Mouse (Mus musculus) c-Kit-positive CD71-positive TER-119-positive erythroid progenitor cells, embryonic 14.5 days (primary cell): ENCODE measurements at regions not wholly inside any gene's neighbourhood (a gene's known extent, or its start where the extent isn't known, plus 50 kb on each side); places are given as distances from the start of the nearest gene placed in this dataset.

ENCODE experiments used
- DNase-seq: peaks from one replicate; pipeline ENCODE4 v3.0.0-alpha.2; 2013; ENCODE audit warnings: low spot score

DNA sequence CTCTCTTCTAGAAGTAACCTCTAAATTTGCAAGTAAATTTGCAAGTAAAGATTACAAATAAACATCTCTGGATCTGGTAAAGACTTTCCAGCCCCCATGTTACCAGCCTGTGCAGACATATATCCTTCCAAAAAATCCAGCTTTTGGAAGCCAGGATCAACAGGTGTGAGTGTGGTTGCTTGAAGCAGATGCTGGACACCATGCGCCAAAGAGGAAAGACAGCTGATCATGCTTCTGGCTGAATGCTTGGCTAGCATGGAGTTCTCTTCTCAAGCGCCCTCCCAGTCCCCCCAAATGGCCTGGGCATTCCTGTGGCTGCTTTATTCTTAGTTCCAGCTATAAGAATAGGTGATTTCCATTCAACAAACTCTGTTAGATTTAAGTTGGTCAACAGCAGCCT, 404.9 kb downstream of the Gm45692 start:
- no peak for DNase-seq

DNA sequence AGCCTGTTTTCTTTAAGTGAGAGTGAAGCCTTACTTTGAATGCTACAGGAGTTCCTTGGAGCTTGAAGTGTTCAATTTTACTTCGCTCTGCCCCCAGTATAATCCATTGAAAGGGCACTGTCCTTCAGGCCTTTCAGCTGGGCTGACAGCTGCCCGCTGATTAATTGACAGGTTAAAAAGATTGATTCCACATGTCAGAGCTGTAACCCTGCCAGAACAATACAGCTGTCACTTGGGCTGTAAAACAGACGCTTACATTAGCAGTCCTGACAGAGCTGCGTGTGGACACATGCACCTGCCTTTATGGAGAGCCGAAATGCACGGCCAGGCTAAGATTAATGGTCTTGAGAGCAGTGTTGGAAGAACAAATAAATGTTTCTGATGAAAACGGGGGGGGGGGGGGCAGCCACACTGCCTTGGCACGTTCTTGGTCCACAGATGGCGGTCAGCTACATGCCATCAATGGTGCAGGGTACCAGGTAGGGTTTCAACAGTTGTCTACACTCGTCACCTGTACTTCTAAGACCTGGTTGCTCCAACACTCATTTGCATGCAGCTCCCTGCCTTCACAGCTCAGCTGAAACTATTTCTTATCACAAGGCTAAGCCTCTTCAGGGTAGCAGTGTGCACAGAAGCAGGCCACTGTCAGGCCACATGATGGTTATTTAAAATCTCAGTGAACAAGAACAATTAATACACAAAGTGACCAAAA, 407.3 kb downstream of the Gm45692 start:
- no peak for DNase-seq

DNA sequence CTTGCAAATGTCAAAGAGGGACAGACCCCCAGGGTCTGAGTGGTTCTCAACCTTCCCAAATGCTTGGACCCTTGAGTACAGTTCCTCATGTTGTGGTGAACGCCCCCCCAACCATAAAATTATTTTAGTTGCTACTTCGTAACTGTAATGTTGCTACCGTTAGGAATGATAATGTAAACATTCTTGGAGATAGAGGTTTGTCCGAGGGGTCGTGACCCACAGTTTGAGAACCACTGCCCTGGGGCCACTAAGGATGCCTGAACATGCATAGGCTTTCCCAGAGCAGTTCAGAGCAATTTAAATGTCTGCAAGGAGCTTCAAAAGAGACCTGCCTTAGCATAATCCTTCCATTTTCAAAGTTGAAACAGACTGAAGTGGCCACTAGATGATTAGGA, 407.8 kb downstream of the Gm45692 start:
- no peak for DNase-seq

DNA sequence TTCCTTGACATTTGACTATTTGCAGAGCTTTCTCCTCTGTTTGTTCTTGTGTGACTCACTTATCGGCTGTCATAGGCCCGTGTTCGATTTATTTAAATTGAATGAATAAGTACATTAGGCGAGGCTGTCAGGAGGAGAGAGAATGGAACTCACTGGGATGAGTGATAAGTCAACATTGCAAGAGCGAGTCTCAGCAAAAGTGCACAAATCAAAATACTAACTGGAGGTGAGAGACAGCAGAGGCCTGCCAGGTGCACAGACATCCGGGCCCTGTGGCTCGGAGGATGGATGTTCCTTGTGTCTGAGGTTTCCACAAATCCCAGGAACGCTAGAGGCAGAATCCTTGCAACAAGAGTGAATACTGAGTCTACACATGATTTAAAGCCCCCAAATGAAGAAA, 410.6 kb downstream of the Gm45692 start:
- DNase-seq: no peak

DNA sequence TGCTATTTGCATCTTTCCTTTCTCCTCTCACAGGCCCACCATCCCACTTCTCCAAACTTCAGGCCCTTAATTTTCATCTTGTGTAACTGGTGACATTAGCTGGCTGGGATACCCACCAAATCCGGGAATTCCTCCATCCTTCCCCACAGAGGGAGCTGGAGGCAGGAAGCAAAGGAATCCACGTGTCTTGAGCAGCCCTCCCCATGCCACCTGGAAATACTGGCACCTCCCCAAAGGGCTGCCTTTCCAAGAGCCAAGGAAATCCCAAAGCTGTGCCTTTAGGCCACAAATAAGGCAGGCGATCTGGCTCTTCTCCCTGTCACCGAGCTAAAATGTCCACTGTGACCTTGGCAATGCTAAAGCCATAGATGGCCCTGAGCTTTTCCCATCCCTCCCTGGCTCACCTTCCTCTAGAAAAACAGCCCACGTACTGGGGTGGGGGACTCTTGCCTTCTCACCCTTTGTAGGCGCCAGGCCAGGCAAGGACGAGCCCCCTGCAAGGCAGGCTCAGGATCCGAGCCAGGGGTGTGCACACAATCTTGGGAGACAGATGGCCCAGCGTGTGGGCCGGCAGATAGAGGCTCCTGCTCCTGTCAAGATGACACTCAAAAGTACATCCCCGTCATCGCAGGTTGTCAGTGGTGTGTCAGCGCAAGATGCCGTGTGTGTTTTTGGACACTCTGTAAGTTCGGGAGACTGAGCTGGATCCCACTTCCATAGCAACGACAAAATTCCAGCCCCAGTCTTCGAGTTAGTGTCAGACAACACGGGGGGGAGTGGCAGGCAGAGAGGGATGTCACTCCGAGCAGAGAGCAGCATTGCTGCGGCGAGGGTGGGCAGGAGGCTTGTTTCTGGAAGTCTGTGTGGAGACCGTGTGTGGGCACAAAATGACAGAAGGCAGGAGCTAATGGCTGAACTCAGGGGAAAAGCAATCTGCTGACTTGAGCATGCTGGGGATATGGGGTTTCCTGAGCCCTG, 414.4 kb downstream of the Gm45692 start:
- DNase-seq: no peak

DNA sequence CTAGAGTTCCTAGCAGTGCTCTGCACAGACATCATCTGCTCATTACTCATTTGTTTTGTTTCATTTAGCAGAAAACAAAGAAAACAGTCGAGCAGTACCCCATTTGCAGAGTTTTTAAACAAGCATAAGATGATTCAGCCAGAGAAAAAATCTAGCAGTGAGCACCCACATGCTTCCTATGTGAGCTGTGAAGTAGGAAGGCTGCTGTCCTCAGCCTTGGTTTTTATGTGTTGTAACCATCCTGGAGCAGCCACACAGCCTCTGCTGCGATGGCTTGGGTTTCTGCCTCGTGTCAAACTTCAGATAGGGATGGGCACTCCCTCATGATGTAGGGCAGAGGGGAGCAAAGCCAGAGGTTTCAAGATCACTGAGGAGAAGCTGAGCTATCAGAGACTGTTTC, 416.5 kb downstream of the Gm45692 start:
- DNase-seq: no peak

DNA sequence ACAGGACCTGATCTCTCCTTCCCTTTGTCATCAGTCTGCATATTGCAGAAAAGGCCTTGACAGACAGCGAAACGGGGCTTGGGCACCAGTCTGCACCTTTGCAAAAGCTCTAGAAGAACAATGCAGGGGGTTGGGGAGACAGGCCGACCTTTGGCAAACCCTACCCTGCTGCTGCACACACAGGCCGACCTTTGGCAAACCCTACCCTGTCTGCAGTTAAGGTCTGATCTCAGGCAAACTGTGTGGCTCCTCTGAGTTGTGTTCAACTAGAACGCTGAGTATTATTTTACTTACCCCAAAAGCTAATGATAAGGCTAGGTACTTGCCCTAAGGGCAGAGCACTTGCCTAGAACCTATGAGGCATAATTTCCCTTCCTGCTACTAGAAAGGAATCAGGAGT, 423.4 kb upstream of the Zfp703 start:
- no peak for DNase-seq

DNA sequence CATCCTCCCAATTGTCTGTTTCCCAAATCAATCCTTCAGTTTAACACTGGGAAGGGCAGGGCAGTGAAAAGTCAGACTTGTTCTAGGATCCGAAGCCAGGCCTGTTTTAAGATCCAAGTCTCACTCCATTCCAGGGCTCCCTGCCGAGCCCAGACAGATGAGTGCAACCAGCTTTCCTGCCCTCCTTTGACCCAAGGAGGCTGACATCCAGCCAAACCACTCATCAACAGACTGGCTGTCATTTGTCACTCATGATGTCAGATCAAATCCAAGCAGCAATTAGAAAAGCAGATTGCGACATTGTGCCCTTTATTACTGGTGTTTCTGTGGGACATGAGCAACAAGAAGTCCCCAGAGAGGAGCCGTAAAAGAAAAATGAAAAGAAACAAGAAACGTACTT, 417.9 kb upstream of the Zfp703 start:
- DNase-seq: no peak

DNA sequence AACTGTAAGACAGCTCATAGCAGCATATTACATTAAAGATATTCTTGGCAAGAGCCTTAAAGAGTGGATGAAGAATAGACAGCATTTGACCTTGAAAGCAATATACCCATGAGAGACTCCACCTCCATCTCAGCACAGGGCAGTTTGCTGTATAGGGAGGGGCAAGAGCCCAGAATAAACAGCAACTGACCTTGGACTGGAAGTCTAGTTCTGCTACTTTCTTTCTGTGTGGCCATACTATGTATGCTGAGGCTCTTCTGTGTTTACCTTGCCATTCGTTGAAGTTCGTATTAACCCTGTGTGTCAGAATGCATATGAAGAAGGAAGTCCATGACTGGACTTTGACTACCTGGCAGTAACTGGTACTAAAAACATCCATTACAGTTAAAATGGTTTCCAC, 414.0 kb upstream of the Zfp703 start:
- DNase-seq: no peak

DNA sequence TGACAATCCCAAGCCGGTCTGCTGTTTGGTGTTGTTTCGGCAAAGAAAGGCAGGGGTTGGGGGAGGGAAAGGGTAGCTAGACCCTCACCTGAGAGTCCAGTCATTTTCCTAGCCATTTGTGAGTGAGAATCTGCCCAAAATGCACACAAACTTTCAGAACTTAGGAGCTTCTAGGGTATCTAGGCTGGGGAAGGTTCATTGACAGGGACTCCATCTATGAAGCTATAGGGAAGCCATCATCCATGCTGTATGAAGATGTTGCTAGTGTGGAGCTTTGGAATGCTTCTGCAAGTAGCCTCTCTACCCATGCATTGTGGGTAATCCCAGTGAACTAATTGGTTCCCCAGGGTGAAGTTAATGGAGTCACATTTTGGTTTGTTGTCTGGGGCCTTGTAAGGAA, 412.9 kb upstream of the Zfp703 start:
- no peak for DNase-seq

DNA sequence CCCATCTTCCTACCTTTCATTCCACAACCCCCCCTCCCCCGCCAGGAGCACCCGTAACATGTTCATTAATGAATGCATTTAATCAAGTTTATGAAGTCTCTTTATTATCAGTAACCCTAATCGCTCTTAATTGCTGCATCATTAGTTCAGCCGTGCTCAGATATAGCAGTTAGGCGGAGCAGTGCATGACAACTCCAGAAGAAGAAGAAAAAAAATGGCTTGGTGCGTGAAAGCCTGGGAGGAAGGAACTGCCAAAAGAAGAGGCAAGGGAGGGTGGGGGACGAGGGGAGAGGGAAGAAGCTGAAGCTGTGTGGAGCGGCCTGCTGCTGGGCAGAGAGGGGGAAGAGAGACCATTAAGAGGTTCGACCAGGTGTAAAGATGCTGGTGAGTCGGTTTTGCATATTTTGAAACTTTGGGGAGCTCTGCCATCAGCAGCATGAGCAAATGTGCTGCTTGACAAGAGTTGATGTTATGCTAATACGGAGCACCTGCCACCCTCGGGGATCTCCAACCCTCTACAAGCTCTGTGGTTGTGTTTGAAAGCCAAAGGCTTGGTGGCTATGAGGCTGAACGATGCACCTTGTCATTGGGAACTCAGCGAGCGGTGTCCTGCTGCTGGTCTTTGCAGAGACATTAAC, 408.6 kb upstream of the Zfp703 start:
- no peak for DNase-seq

DNA sequence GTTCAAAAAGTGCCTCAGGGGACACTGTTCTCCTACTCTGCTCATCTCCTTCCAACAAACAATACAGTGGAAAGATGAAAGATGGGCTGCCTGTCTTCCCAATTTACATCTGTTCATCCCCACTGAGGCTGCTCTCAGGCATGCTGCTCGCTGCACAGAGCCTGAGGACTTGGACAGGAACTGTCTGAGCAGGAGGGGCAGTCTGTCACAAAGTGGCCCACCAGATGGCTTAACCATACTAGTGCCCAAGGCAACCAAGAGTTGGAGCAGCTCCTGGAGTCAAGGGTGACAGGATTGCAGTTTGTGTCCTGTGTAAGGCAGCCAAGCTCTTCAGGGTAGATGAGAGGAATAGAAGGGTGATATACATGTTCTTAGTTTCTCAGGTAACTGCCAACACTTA, 388.3 kb upstream of the Zfp703 start:
- DNase-seq: no peak

DNA sequence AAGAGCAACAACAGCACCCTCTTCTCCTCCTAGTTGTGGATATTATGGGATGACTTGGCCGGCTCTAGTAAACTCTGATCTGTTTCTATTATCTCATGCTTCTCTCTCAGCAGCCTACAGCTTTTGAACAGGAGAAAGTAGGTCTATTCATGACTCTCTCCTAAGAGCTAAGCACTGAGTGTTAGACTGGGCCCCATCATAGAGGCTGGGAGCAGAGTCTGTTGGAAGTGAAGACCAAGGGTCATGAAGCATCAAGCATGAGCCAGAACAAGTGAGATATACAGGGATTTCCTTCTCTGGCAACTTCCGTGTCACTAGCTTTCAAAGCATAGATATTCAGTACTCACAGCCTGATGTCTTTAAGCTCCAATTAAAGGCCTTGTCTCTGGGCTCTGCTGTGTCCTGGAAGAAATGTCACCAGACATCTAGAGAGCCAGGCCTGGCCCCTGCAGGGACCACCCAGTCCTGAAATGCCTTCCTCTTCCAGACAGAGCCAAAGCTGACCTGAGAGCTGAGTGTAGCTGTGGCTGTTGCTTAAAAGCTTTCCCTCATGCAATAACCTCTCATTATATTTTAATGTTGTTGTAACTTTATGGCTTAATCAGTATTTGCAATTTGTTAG, 386.4 kb upstream of the Zfp703 start:
- no peak for DNase-seq

DNA sequence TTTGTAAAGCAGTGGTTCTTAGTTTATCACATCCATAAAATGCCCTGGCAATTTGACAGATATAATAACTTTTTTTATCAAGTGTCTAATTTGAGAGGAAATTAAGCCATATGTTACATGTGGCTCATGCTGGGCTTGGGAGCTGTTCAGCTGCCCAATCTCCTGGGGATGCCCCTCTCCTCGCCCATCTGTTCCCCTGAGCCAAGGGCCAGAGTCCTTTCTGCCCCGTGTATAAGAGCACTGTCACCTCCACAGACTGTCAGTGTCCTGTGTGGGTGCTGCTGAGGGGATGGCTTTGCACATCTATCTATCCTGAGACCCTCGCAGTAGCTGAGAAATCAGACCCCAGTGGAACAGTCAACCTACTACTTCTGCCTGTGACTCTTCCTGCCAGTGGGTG, 385.9 kb upstream of the Zfp703 start:
- DNase-seq: no peak

DNA sequence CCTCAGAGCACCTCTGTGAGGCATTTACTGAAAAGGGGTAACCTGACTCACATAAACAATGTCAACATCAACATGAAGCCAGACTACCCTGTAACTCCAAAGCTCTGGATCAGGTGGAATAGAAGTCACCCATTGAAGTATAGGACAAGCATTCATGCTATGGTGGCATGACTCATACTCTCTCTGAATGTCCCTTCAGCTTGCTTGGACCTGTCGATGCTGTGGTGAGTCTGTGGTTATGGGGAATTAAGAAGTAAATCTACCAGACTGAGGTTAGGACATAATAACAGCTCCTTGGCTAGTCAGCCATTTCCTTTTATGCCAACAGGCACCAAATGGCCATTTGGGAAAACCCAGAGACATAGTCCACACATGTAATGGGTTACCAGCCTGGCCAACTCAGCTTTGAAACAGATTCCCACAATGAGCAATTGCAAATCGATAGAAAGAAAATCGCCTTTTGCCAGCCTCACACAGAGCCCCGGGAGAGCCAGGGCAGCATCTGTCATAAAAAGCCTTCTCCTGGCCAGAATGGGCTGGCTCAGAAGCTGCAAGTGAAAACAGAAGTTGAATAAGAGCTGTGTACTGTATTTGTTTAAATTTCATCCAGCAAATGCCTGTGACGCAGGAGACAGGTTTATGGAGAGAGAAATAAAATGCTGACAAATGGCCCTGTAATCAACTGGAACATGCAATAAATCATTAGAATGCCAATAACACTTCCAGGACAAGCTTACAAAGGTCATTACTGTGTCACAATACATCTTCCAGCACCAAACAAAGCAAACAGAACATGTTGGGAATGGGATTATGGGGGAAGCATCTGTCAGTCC, 383.4 kb upstream of the Zfp703 start:
- DNase-seq: no peak

DNA sequence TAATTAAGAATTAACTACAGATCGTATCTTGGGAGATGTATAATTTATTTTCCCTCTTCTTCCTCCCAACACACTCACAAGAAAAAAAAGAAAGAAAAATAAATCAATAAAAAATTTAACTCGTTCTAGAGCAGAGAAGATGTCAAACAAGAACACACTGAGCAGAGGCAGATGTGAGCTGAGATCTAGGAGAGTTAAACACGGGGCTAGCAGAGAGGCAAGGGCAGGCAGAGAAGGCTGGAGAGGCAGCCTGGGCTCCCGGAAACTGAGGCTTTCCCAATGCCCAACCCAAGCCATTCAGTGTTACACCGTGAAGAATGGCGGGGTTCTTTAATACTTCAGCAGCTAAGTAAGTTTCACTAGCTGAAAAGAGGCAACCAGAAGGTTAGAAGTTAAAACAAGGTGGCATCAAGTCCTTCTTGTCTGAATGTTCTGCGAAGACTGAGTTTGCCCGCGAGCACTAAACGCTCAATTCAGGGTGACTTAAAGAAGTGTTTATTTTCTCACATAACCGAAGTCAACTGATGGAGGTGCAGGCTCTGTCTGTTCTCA, 382.7 kb upstream of the Zfp703 start:
- no peak for DNase-seq

DNA sequence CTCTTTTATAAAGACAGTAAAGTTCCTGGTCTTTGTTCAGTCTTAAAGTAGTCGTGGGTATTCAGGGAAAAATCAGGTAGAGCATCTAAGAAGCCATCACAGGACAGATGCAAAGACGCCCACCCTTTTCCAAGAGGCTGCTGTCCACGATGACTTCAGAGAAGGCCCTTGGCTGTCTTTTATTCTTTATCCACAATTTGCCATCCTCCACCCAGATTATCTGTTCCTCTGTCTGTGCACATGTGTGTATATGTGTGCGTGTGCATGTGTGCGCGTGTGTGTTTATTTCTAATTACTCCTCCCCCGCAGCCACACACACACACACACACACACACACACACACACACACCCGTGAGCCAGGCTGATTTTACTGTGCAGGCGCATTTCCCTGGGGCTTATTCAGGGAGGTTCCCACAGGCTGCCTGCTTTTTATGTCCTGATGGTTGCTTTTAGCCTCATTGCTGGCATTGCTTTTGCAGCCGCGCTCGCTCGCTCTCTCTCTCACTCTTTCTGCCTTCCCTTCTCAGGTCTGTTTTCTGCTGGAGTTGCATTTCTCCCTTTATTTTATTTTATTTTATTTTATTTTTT, 381.6 kb upstream of the Zfp703 start:
- no peak for DNase-seq

DNA sequence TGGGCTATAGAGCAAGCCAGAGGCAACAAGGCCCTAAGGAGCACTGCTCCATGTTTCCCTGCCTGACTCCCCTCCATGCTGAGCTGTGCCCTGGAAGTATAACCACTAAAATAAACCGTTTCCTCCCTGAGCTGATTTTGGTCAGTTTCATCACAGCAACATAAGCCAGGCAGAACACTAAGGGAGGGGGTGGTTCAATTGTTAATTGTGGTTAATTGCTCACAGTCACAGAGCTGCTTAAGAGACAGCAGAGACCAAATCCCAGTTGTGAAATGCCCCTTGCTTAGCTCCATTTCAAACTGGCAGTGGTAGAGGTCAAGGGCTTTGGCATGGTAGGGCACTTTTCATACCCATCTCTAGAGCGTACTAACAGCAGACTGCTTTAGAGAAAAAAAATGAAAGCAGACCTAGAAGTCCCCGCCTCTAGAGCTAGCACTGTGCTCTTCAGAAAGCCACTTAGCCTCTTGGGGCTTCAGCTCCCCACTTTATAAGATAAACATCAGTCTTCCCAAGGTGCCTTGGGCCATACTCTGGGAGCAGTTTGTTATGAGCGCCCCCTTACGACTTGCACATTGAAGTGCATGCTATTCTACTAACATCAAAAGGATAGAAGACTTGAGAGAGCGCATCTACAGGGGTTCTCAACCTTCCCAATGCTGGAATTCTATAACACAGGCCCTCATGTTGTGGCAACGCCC, 380.3 kb upstream of the Zfp703 start:
- DNase-seq: no peak

DNA sequence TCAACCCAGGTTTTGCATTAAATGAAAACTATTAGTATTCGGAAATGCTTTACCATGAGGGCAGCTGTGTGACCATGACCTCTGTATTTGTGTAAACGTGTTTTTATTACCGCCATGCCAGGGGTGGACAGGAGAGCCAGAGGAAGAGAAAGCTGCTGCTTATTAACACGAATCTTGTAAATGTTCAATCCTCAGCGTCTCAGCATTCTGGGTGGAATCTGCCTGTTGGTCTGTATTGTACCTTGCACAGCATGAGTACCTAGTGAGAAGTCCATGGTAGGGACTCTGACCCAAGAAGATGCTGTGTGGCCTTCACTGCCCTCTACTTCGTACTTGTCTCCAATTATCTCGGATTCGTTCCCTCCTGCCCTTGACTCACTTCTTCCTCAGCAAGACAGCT, 378.6 kb upstream of the Zfp703 start:
- DNase-seq: no peak

DNA sequence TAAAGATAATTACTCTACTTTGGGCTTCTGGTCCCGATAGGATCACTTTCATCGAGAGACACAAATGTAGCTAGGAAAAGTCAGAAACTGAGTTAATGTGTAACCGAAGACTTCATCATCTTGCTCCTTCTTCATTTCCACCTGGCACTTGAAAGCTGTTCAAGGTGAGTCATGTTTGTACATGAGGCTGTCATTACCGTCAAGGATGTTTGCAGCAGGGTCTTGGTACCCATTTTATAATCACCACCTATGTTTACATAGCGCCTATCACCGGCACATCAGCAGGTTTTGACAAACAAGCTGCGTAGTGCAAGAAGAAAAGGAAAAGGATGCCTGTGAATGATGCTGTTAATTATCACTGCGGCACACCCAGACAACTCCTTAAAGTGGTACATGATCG, 377.0 kb upstream of the Zfp703 start:
- DNase-seq: no peak
